Mouse (Mus musculus) heart, embryonic 11.5 days (tissue): ENCODE measurements at regions not wholly inside any gene's neighbourhood (a gene's known extent, or its start where the extent isn't known, plus 50 kb on each side); places are given as distances from the start of the nearest gene placed in this dataset.

Source experiments
- ATAC-seq: fragments of 200-750 bp; cut with Nextera tagmentation; replicated peaks from 2 replicates; pipeline ENCODE4 v1.8.0; 2017; ENCODE audit warnings: moderate library complexity; ENCODE audit not compliant: insufficient number of reproducible peaks, low FRiP score, low TSS enrichment
- H3K27ac ChIP-seq: fragments of 300-500 bp; sonication (generic); 2 replicates; pipeline ENCODE4 v1.5.1; 2014; ENCODE audit warnings: mild to moderate bottlenecking, low read depth, low read length
- H3K27me3 ChIP-seq: fragments of 300-500 bp; sonication (generic); 2 replicates; pipeline ENCODE4 v1.6.1; 2014; ENCODE audit warnings: mild to moderate bottlenecking, low read length, mixed read lengths; ENCODE audit not compliant: control insufficient read depth, insufficient read depth
- H3K36me3 ChIP-seq: fragments of 300-500 bp; sonication (generic); 2 replicates; pipeline ENCODE4 v1.6.1; 2014; ENCODE audit warnings: mild to moderate bottlenecking, low read length, moderate library complexity, mixed read lengths; ENCODE audit not compliant: control insufficient read depth, insufficient read depth
- H3K4me1 ChIP-seq: fragments of 300-500 bp; sonication (generic); 2 replicates; pipeline ENCODE4 v1.6.1; 2014; ENCODE audit warnings: low read length; ENCODE audit not compliant: control insufficient read depth, insufficient read depth
- H3K4me2 ChIP-seq: fragments of 300-500 bp; sonication (generic); 2 replicates; pipeline ENCODE4 v1.6.1; 2014; ENCODE audit warnings: mild to moderate bottlenecking, moderate library complexity
- H3K4me3 ChIP-seq: fragments of 300-500 bp; sonication (generic); 2 replicates; pipeline ENCODE4 v1.5.1; 2014; ENCODE audit warnings: low read depth, low read length
- H3K9ac ChIP-seq: fragments of 300-500 bp; sonication (generic); 2 replicates; pipeline ENCODE4 v1.6.1; 2014; ENCODE audit warnings: mild to moderate bottlenecking, low read depth, low read length, moderate library complexity
- H3K9me3 ChIP-seq: fragments of 300-500 bp; sonication (generic); replicated peaks from 2 replicates; pipeline ENCODE4 v1.6.1; 2016; ENCODE audit warnings: low read length; ENCODE audit not compliant: control insufficient read depth
- WGBS: fragments of 180-500 bp; shearing (Covaris S2); extraction: QIAGEN DNeasy Blood & Tissue Kit; methylation state at CpG from one replicate; pipeline ENCODE4 v1.1.7; 2014; ENCODE audit not compliant: insufficient replicate concordance; 5-methylcytosine and 5-hydroxymethylcytosine counted together

DNA sequence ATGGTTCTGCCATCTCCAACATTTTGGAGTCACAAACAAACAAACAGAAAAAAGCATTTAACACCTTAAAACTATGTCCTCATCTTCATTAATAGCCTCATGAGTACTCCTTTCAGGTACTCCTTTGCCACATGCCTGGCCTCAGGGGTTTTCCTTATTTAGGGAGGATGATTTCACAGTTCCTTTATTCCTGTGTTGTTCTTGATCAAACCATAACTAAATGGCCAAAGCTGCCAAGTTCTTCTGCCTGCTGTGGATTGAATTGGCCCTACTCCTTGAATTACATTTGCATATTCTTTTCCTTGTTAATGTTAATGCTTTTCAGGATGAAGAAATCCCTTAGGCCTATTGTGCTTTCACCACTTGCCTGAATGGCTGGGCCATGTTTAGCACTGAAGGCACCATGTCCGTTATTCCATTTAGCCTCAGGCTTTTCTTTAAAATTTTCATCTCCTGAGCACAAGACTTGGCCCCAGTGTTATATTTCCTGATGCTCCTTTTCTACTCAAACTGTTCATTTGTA, 1787.4 kb downstream of the Hace1 start:
- H3K4me1 ChIP-seq = no peaks in the 10 kb centered on the region

GRCm38 (mm10) chr10:47366804-47367203, 1789.2 kb downstream of the Hace1 start:
- ATAC-seq = no peak
- no peak overlapping the region for H3K4me2 ChIP-seq
- H3K4me1 ChIP-seq = no peaks in the 10 kb centered on the region
- H3K9ac ChIP-seq = no peak overlapping the region
- H3K4me3 ChIP-seq = no peak overlapping the region
- H3K27ac ChIP-seq = no peak overlapping the region
- H3K36me3 ChIP-seq = no peaks in the 10 kb centered on the region
- H3K27me3 ChIP-seq = no peaks in the 10 kb centered on the region
- no peaks in the 10 kb centered on the region for H3K9me3 ChIP-seq
- 40% methylated on average over 2 of the region's 2 CpGs for WGBS

More for the DNA sequence above, 1787.4 kb downstream of the Hace1 start:
- Histone ChIP-seq H3K9me3 (no peaks in the 10 kb centered on the region), H3K36me3 (no peaks in the 10 kb centered on the region), H3K4me3 (no peak overlapping the region), H3K9ac (no peak overlapping the region), H3K27me3 (no peaks in the 10 kb centered on the region), H3K4me2 (no peak overlapping the region), H3K27ac (no peak overlapping the region)
- ATAC-seq = no peak
- 81% methylated on average over 1 of the region's 1 CpGs for WGBS

GRCm38 (mm10) chr10:47403492-47403891, 1825.9 kb downstream of the Hace1 start:
- ATAC-seq = no peak
- Histone ChIP-seq H3K27me3 (no peaks in the 10 kb centered on the region), H3K4me3 (no peak overlapping the region), H3K36me3 (no peaks in the 10 kb centered on the region), H3K9me3 (no peaks in the 10 kb centered on the region), H3K9ac (no peak overlapping the region), H3K4me1 (no peaks in the 10 kb centered on the region), H3K27ac (no peak overlapping the region), H3K4me2 (no peak overlapping the region)
- WGBS = 43% methylated on average over 1 of the region's 1 CpGs

DNA sequence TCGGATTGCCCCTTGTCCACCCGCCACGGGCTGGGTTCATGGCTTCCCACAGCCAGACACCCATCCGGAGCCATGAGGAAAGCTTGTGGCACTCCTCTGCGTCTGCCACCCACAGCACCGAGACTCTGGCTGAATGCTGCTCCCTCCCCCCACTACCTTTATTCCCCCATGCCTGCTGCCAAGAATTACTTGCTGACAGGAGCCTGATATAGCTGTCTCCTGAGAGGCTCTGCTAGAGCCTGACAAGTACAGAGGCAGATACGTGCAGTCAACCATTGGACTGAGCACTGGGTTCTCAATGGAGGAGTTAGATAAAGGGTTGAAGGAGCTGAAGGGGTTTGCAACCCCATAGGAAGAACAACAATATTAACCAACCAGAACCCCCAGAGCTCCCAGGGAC, 1848.9 kb downstream of the Hace1 start:
- WGBS = 32% methylated on average over 7 of the region's 7 CpGs
- Histone ChIP-seq H3K27me3 (no peaks in the 10 kb centered on the region), H3K4me2 (peak overlapping the region; percentile 24; the same call in 1 of the 2 replicates), H3K36me3 (no peaks in the 10 kb centered on the region), H3K27ac (no peak overlapping the region), H3K4me3 (no peak overlapping the region), H3K4me1 (no peaks in the 10 kb centered on the region), H3K9ac (no peak overlapping the region), H3K9me3 (no peaks in the 10 kb centered on the region)
- ATAC-seq = peak; percentile 75; the same call in 1 of the 2 replicates
